19 mouse cellular contexts compared by ENCODE assay signal in the genomic region with DNA sequence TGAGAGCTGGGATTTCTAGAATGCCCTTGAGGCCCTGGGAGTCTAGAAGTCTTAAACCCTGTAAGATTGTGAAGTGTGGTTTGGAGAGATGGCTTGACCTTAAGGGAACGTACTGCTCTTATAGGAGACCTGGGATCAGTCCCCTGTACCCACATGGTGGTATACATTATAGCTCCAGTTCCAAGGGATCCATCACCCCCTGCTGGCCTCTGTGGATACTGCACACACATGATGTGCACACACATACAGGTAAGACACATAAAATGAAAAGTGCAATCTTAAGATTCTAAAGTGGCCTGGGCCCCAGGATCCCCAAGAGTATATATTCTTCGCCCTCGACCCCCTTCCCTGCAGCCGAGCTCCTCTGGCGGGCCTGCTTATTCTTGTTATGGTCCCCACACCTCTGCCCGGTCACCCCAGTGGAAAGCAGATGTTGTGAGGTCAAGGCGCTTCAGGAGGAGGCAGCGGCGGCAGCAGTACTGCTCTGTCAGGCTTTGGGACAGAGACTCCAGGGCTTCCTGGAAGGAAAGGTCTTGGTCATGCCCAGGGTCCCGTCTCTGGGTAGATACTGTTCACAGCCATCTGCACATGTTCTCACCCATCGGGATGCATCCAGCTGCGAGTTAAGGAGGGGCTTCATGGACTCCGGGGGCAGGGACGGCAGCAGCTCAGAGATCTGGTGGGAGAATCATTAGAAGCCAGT. TPM values are rescaled to one million over a fixed set of nuclear protein-coding genes. Genes with fewer than 3 reads are reported as not detected.
DNase-seq lines count a peak whose midpoint lies in the region; ATAC-seq and TF ChIP-seq lines count a peak whose summit lies in the region.
"Had no signal": no experiment of that assay in that cellular context is flagged by ENCODE, and none has a peak within 500 bp of the region (broad histone marks: within the 10 kb centered on the region; RNA-seq: fewer than 3 reads in every experiment).

No protein-coding gene starts in this region.

- H3K27ac ChIP-seq in liver, postnatal 0 days (ENCODE audit: low read depth) = no peak overlapping the region
- H3K27ac ChIP-seq in CH12.LX (ENCODE audit: insufficient read depth, low read depth) = no peak overlapping the region
- no peak overlapping the region for H3K27ac ChIP-seq in bone marrow, adult 2 months (ENCODE audit: control insufficient read depth, insufficient read depth, low read depth, low read length, poor library complexity)
- H3K27ac ChIP-seq: embryonic facial prominence, embryonic 10.5 days; kidney, embryonic 15.5 days; limb, embryonic 13.5 days; stomach, embryonic 15.5 days had no signal

- no peaks in the 10 kb centered on the region for H3K79me2 ChIP-seq in CH12.LX (replicated peaks; ENCODE audit: control insufficient read depth, extremely low read depth, insufficient read depth, poor library complexity, severe bottlenecking)

- TF ChIP-seq EP300 in liver, postnatal 0 days (IDR thresholded peaks at IDR 0.05; ENCODE audit: low read depth) = no peak
- TF ChIP-seq EP300 in CH12.LX (IDR thresholded peaks at IDR 0.05; ENCODE audit: low read length) = no peak

- H3K4me1 ChIP-seq in liver, postnatal 0 days (ENCODE audit: insufficient read depth) = peaks cover 14% of the 10 kb centered on the region
- H3K4me1 ChIP-seq in CH12.LX (ENCODE audit: control insufficient read depth in 1 of 2, insufficient read depth in 2 of 2) = peaks cover 5 to 18% of the 10 kb centered on the region in 2 experiments; a peak in 2 of 4 replicates
- no peaks in the 10 kb centered on the region for H3K4me1 ChIP-seq in bone marrow, adult 2 months (ENCODE audit: control insufficient read depth, insufficient read depth, low read length)

- peaks cover 6% of the 10 kb centered on the region; the same call in 1 of the 2 replicates for H3K36me3 ChIP-seq in liver, postnatal 0 days (replicated peaks; ENCODE audit: insufficient read depth, low read length)
- peaks cover 4 to 27% of the 10 kb centered on the region in 2 experiments for H3K36me3 ChIP-seq in CH12.LX (replicated peaks in 1 of 2; ENCODE audit: control insufficient read depth in 1 of 2, insufficient read depth in 1 of 2, low read length in 1 of 2)
- H3K36me3 ChIP-seq: stomach, embryonic 15.5 days had no signal

- TF ChIP-seq RAD21 in CH12.LX (IDR thresholded peaks at IDR 0.05; ENCODE audit: low read depth, low read length) = peak; percentile 11

- 90% methylated on average over 14 of the region's 14 CpGs for WGBS in liver, postnatal 0 days (ENCODE audit: insufficient replicate concordance)
- WGBS in bone marrow, adult 2 months = 90% methylated on average over 14 of the region's 14 CpGs

- H3K4me2 ChIP-seq in liver, postnatal 0 days (ENCODE audit: low read depth, low read length) = no peak overlapping the region
- H3K4me2 ChIP-seq in CH12.LX (ENCODE audit: insufficient read depth, low read depth, poor library complexity, severe bottlenecking) = no peak overlapping the region

- no peak overlapping the region for H3K4me3 ChIP-seq in liver, postnatal 0 days (ENCODE audit: low read depth, low read length)
- H3K4me3 ChIP-seq in CH12.LX (replicated peaks in 1 of 3; ENCODE audit: low read depth in 2 of 3, low read length in 2 of 3, poor library complexity in 1 of 3) = no peak overlapping the region
- H3K4me3 ChIP-seq in bone marrow, adult 2 months (replicated peaks; ENCODE audit: control insufficient read depth, low read depth, low read length) = no peak overlapping the region
- H3K4me3 ChIP-seq: erythroblast, embryonic 14.5 days had no signal

- no peak overlapping the region for H3K9ac ChIP-seq in liver, postnatal 0 days (replicated peaks)
- H3K9ac ChIP-seq in CH12.LX (ENCODE audit: insufficient read depth, low read depth) = no peak overlapping the region
- H3K9ac ChIP-seq: kidney, embryonic 15.5 days; limb, embryonic 13.5 days; stomach, embryonic 15.5 days had no signal

- peak; percentile 33 for TF ChIP-seq CTCF in liver, postnatal 0 days (IDR thresholded peaks at IDR 0.05; ENCODE audit: low read depth)
- peak; percentile 9 to 27; a peak in 2 of 4 replicates for TF ChIP-seq CTCF in CH12.LX (conservative IDR thresholded peaks at IDR 0.05 in 1 of 2, IDR thresholded peaks at IDR 0.05 in 1 of 2; ENCODE audit: low read depth in 2 of 2, low read length in 2 of 2)
- 0 out of 2 replicates have a peak, but pooled peaks have one; percentile 5 for TF ChIP-seq CTCF in bone marrow, adult 2 months (IDR thresholded peaks at IDR 0.05; ENCODE audit: control insufficient read depth, insufficient read depth, low read length)

- dilution Hi-C loops in CH12.LX (cut with MboI; ENCODE audit: extremely low pct_ligation_motif_present, extremely low pct_unique_long_range_greater_than_20kb, low sequenced_read_pairs) = no loop called here

- no peak for TF ChIP-seq POLR2A in CH12.LX (IDR thresholded peaks at IDR 0.05; ENCODE audit: low read depth, low read length)
- no peak for TF ChIP-seq POLR2A in bone marrow, adult 2 months (IDR thresholded peaks at IDR 0.05; ENCODE audit: borderline replicate concordance, control insufficient read depth, low read depth, low read length)

- peaks cover 10% of the 10 kb centered on the region for H3K27me3 ChIP-seq in liver, postnatal 0 days (ENCODE audit: insufficient read depth, low read length)
- no peaks in the 10 kb centered on the region for H3K27me3 ChIP-seq in CH12.LX (replicated peaks)
- H3K27me3 ChIP-seq: Patski had no signal

- peaks cover 3% of the 10 kb centered on the region; the same call in 1 of the 2 replicates for H3K9me3 ChIP-seq in liver, postnatal 0 days (ENCODE audit: low read length)
- peaks cover 6% of the 10 kb centered on the region for H3K9me3 ChIP-seq in CH12.LX (replicated peaks; ENCODE audit: low read length)
- H3K9me3 ChIP-seq: embryonic facial prominence, embryonic 10.5 days; limb, embryonic 13.5 days; stomach, embryonic 15.5 days had no signal

- DNase-seq in cerebellum, adult 9-10 months = peak; percentile 61
- DNase-seq in liver, postnatal 0 days = no peak
- no peak for DNase-seq in liver
- DNase-seq in CH12.LX (ENCODE audit: extremely low read depth) = no peak
- no peak for DNase-seq in adrenal gland, postnatal 25 days
- no peak for DNase-seq in right cerebral cortex, postnatal 10 days (ENCODE audit: low spot score in 2 of 2)
- DNase-seq: gastrocnemius, postnatal 10 days; heart, postnatal 10 days; lung, adult 2 months had no signal

- ATAC-seq in cerebellum, adult (ENCODE audit: insufficient number of reproducible peaks, low FRiP score, low TSS enrichment) = no peak
- ATAC-seq in liver, postnatal 0 days = no peak
- ATAC-seq: hindbrain, postnatal 0 days; Patski had no signal

- in situ Hi-C loops in CH12.LX (cut with MboI; ENCODE audit: low pct_ligation_motif_present, low pct_unique_long_range_greater_than_20kb, low sequenced_read_pairs) = no loop called here

TF ChIP-seq in CH12.LX, 34 proteins besides CTCF, POLR2A, EP300 and RAD21:
- TF ChIP-seq CHD1 (IDR thresholded peaks at IDR 0.05; ENCODE audit: low read depth, low read length) (no peak), UBTF (IDR thresholded peaks at IDR 0.05; ENCODE audit: low read depth, low read length) (no peak), JUND (conservative IDR thresholded peaks at IDR 0.05; ENCODE audit: low read depth, low read length) (no peak), MXI1 (IDR thresholded peaks at IDR 0.05; ENCODE audit: low read depth, low read length) (no peak), CHD2 (IDR thresholded peaks at IDR 0.05; ENCODE audit: low read length) (no peak), BHLHE40 (IDR thresholded peaks at IDR 0.05; ENCODE audit: low read depth, low read length) (no peak)

RNA-seq across cellular contexts. Expression of gene Fam98c, which starts 1.9 kb away (rescaled TPM):
- 10.5 and 12.5 TPM in 2 replicates for polyA plus RNA-seq in liver, postnatal 0 days (2015; fragmentation: Nextera tagmentation; extraction: Ambion mirVana)
- total RNA-seq in CH12.LX (2012; rRNA removed) (13.8 and 14.5 TPM in 2 replicates), CH12.LX (2014; rRNA removed) (13.0 and 14.1 TPM in 2 replicates)
- 15.2 and 17.9 TPM in 2 replicates for polyA plus RNA-seq in CH12.LX (2012; ENCODE audit: insufficient read length, low read depth)
- 37.8 and 56.8 TPM in 2 replicates for polyA plus RNA-seq in bone marrow, adult 2 months (2011; ENCODE audit: insufficient read depth, insufficient read length, low replicate concordance, missing spikeins)
- 14.4 and 15.7 TPM in 2 replicates for total RNA-seq in adrenal gland, postnatal 25 days (2021)

RNA-seq across cellular contexts. Expression of gene Ggn, which starts 15.8 kb away (rescaled TPM):
- polyA plus RNA-seq in liver, postnatal 0 days (2015; fragmentation: Nextera tagmentation; extraction: Ambion mirVana) = not detected in 2 replicates
- total RNA-seq in CH12.LX (2012; rRNA removed) (0.30 and 0.38 TPM in 2 replicates), CH12.LX (2014; rRNA removed) (0.13 TPM in 1 of 2 replicates, not detected in the other)
- 1.0 and 1.5 TPM in 2 replicates for polyA plus RNA-seq in CH12.LX (2012; ENCODE audit: insufficient read length, low read depth)
- 0.59 TPM in 1 of 2 replicates, not detected in the other for polyA plus RNA-seq in bone marrow, adult 2 months (2011; ENCODE audit: insufficient read depth, insufficient read length, low replicate concordance, missing spikeins)
- 1.3 and 1.4 TPM in 2 replicates for total RNA-seq in adrenal gland, postnatal 25 days (2021)
- total RNA-seq: monocyte, adult 5-6 weeks had no signal

RNA-seq across cellular contexts. Expression of gene Spred3, which starts 16.0 kb away (rescaled TPM):
- polyA plus RNA-seq in liver, postnatal 0 days (2015; fragmentation: Nextera tagmentation; extraction: Ambion mirVana) = 0.13 and 0.21 TPM in 2 replicates
- total RNA-seq in CH12.LX (2012; rRNA removed) (2.2 and 3.3 TPM in 2 replicates), CH12.LX (2014; rRNA removed) (1.2 and 1.6 TPM in 2 replicates)
- 6.0 and 6.6 TPM in 2 replicates for polyA plus RNA-seq in CH12.LX (2012; ENCODE audit: insufficient read length, low read depth)
- polyA plus RNA-seq in bone marrow, adult 2 months (2011; ENCODE audit: insufficient read depth, insufficient read length, low replicate concordance, missing spikeins) = 2.3 and 7.1 TPM in 2 replicates
- total RNA-seq in adrenal gland, postnatal 25 days (2021) = 7.4 and 11.0 TPM in 2 replicates

RNA-seq across cellular contexts. Expression of gene Rasgrp4, which starts 19.5 kb away (rescaled TPM):
- polyA plus RNA-seq in liver, postnatal 0 days (2015; fragmentation: Nextera tagmentation; extraction: Ambion mirVana) = 0.94 and 1.7 TPM in 2 replicates
- 0.88 and 1.4 TPM in 2 replicates for total RNA-seq in CH12.LX (2012; rRNA removed)
- total RNA-seq in CH12.LX (2014; rRNA removed) = 0.26 and 0.58 TPM in 2 replicates
- 2.9 and 3.2 TPM in 2 replicates for polyA plus RNA-seq in CH12.LX (2012; ENCODE audit: insufficient read length, low read depth)
- 49.7 and 156 TPM in 2 replicates for polyA plus RNA-seq in bone marrow, adult 2 months (2011; ENCODE audit: insufficient read depth, insufficient read length, low replicate concordance, missing spikeins)
- 0.90 and 1.7 TPM in 2 replicates for total RNA-seq in adrenal gland, postnatal 25 days (2021)

RNA-seq across cellular contexts. Expression of gene Psmd8, which starts 26.3 kb away (rescaled TPM):
- polyA plus RNA-seq in liver, postnatal 0 days (2015; fragmentation: Nextera tagmentation; extraction: Ambion mirVana) = 143 TPM in 2 replicates
- total RNA-seq in CH12.LX (2012; rRNA removed) = 321 and 335 TPM in 2 replicates
- 455 and 479 TPM in 2 replicates for total RNA-seq in CH12.LX (2014; rRNA removed)
- 308 and 348 TPM in 2 replicates for polyA plus RNA-seq in CH12.LX (2012; ENCODE audit: insufficient read length, low read depth)
- polyA plus RNA-seq in bone marrow, adult 2 months (2011; ENCODE audit: insufficient read depth, insufficient read length, low replicate concordance, missing spikeins) = 93.2 and 170 TPM in 2 replicates
- total RNA-seq in adrenal gland, postnatal 25 days (2021) = 176 and 192 TPM in 2 replicates
